Mouse (Mus musculus): ENCODE measurements around the gene Snd1.

DNA sequence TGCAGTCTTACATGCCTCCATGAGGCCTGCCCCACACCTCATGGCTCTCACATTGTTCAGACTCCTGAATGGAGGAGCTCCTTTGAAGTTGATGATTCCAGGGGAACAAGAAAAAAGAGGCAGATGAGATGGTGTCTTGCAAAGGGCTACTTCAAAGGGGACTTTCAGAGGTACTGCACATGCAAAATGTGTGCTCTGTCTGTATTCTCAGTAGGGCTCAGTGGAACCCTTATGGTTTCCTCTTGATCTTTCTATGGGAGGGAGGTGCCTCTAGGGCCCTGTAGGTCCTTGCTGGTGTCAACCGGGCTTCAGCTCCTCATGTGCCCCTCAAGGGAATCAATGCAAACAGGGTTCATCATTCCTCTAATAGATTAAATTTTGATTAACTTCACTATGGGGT lies 197.4 kb downstream of the Snd1 start:
- no peak for TF ChIP-seq CTCF (IDR thresholded peaks at IDR 0.05)
- TF ChIP-seq EP300 (IDR thresholded peaks at IDR 0.05): no peak

All from lung, postnatal 0 days (tissue).